Mouse (Mus musculus) embryonic facial prominence, embryonic 15.5 days (tissue): ENCODE results near the gene Mtor. TPM values are rescaled to one million over a fixed set of nuclear protein-coding genes. Genes with fewer than 3 reads are reported as not detected.

ENCODE experiments used
- ATAC-seq: fragments of 200-750 bp; cut with Nextera tagmentation; 2 replicates; pipeline ENCODE4 v1.8.0; 2017; ENCODE audit warnings: low read depth, moderate TSS enrichment; ENCODE audit not compliant: insufficient number of reproducible peaks, low FRiP score, low TSS enrichment
- H3K27ac ChIP-seq: fragments of 300-500 bp; sonication (generic); replicated peaks from 2 replicates; pipeline ENCODE4 v1.5.1; 2015; ENCODE audit warnings: mild to moderate bottlenecking, inconsistent platforms
- H3K27me3 ChIP-seq: fragments of 300-500 bp; sonication (generic); 2 replicates; pipeline ENCODE4 v1.6.1; 2015; ENCODE audit warnings: inconsistent platforms
- H3K36me3 ChIP-seq: fragments of 300-500 bp; sonication (generic); 2 replicates; pipeline ENCODE4 v1.6.1; 2015; ENCODE audit warnings: mild to moderate bottlenecking, inconsistent platforms
- H3K4me1 ChIP-seq: fragments of 300-500 bp; sonication (generic); 2 replicates; pipeline ENCODE4 v1.6.1; 2015; ENCODE audit warnings: inconsistent platforms
- H3K4me2 ChIP-seq: fragments of 300-500 bp; sonication (generic); replicated peaks from 2 replicates; pipeline ENCODE4 v1.6.1; 2015; ENCODE audit warnings: mild to moderate bottlenecking, inconsistent platforms
- H3K4me3 ChIP-seq: fragments of 300-500 bp; sonication (generic); replicated peaks from 2 replicates; pipeline ENCODE4 v1.5.1; 2015; ENCODE audit warnings: mild to moderate bottlenecking, inconsistent platforms
- H3K9ac ChIP-seq: fragments of 300-500 bp; sonication (generic); 2 replicates; pipeline ENCODE4 v1.6.1; 2015; ENCODE audit warnings: inconsistent platforms
- H3K9me3 ChIP-seq: fragments of 300-500 bp; sonication (generic); replicated peaks from 2 replicates; pipeline ENCODE4 v1.6.1; 2016; ENCODE audit warnings: inconsistent platforms
- WGBS: fragments of 180-500 bp; shearing (Covaris S2); methylation state at CpG from one replicate; pipeline ENCODE4 v1.1.7; 2015; 5-methylcytosine and 5-hydroxymethylcytosine counted together
- polyA plus RNA-seq: library from polyadenylated mRNA; unstranded; fragments of >200 nt; fragmentation: Nextera tagmentation; extraction: Ambion mirVana; gene quantifications from 2 replicates; pipeline ENCODE4 v1.2.1, GENCODE M21; 2015

Mtor gene
- polyA plus RNA-seq, 1 experiment from 2014 or later: 14.9 TPM

GRCm38 (mm10) chr4:148601871-148602270 is 153.5 kb downstream of the Mtor start:
- Histone ChIP-seq H3K4me3 (no peak overlapping the region), H3K27me3 (no peaks in the 10 kb centered on the region), H3K4me1 (no peaks in the 10 kb centered on the region; the same call in 1 of the 2 replicates), H3K9ac (no peak overlapping the region), H3K4me2 (no peak overlapping the region), H3K9me3 (no peaks in the 10 kb centered on the region), H3K27ac (no peak overlapping the region), H3K36me3 (peaks cover 26% of the 10 kb centered on the region)
- no peak for ATAC-seq
- WGBS: 78% methylated on average over 4 of the region's 4 CpGs

GRCm38 (mm10) chr4:148602357-148603120 is 154.1 kb downstream of the Mtor start, which contains the start of gene Masp2:
Gene Masp2 (plus strand): TSS chr4:148602554.
- ATAC-seq: no peak
- Histone ChIP-seq H3K9me3 (no peaks in the 10 kb centered on the region), H3K36me3 (peaks cover 20% of the 10 kb centered on the region), H3K9ac (no peak within 1 kb of the TSS), H3K27ac (no peak within 1 kb of the TSS; the same call in 1 of the 2 replicates), H3K4me3 (no peak within 1 kb of the TSS), H3K4me2 (no peak within 1 kb of the TSS), H3K27me3 (no peaks in the 10 kb centered on the region), H3K4me1 (no peaks in the 10 kb centered on the region; the same call in 1 of the 2 replicates)
- 87% methylated on average over 14 of the region's 14 CpGs for WGBS

GRCm38 (mm10) chr4:148603376-148604139 is 155.1 kb downstream of the Mtor start:
- WGBS: 66% methylated on average over 10 of the region's 10 CpGs
- peak; percentile 7; the same call in 1 of the 2 replicates for ATAC-seq

GRCm38 (mm10) chr4:148604141-148604540 is 155.7 kb downstream of the Mtor start:
- WGBS: 53% methylated on average over 7 of the region's 7 CpGs
- no peak overlapping the region for H3K4me3 ChIP-seq
- peak overlapping the region; percentile 55; the same call in 1 of the 2 replicates for H3K27ac ChIP-seq
- 0 out of 2 replicates have a peak, but pooled peaks have one; percentile 35 for ATAC-seq
- H3K27me3 ChIP-seq: no peaks in the 10 kb centered on the region
- 0 out of 2 replicates have a peak overlapping the region, but pooled peaks have one; percentile 15 for H3K4me2 ChIP-seq
- H3K36me3 ChIP-seq: peaks cover 4% of the 10 kb centered on the region; the same call in 1 of the 2 replicates
- H3K9me3 ChIP-seq: no peaks in the 10 kb centered on the region
- H3K4me1 ChIP-seq: no peaks in the 10 kb centered on the region; the same call in 1 of the 2 replicates
- no peak overlapping the region for H3K9ac ChIP-seq

More at GRCm38 (mm10) chr4:148603376-148604139, 155.1 kb downstream of the Mtor start:
- Histone ChIP-seq H3K4me3 (no peak overlapping the region), H3K4me2 (0 out of 2 replicates have a peak overlapping the region, but pooled peaks have one; percentile 15), H3K36me3 (peaks cover 10% of the 10 kb centered on the region), H3K9ac (no peak overlapping the region), H3K4me1 (no peaks in the 10 kb centered on the region; the same call in 1 of the 2 replicates), H3K27me3 (no peaks in the 10 kb centered on the region), H3K9me3 (no peaks in the 10 kb centered on the region), H3K27ac (peak overlapping the region; percentile 55; the same call in 1 of the 2 replicates)

GRCm38 (mm10) chr4:148604541-148605165 is 156.2 kb downstream of the Mtor start:
- Histone ChIP-seq H3K4me3 (no peak overlapping the region), H3K27ac (peak overlapping the region; percentile 40; the same call in 1 of the 2 replicates), H3K9ac (no peak overlapping the region), H3K4me1 (no peaks in the 10 kb centered on the region; the same call in 1 of the 2 replicates), H3K4me2 (no peak overlapping the region), H3K9me3 (no peaks in the 10 kb centered on the region), H3K27me3 (no peaks in the 10 kb centered on the region), H3K36me3 (no peaks in the 10 kb centered on the region)
- ATAC-seq: no peak
- WGBS: 71% methylated on average over 3 of the region's 3 CpGs

Other genes starting within 250 kb of the Mtor start
- gene Disp3, start 160.6 kb upstream of the Mtor start, polyA plus RNA-seq: 0.16 and 0.40 TPM in 2 replicates
- 20.5 and 21.7 TPM in 2 replicates for gene Ubiad1, start 3.8 kb upstream of the Mtor start, polyA plus RNA-seq
- 4.8 and 7.7 TPM in 2 replicates for gene Angptl7, start 51.8 kb downstream of the Mtor start, polyA plus RNA-seq
- 82.7 and 87.6 TPM in 2 replicates for gene Exosc10, start 109.8 kb downstream of the Mtor start, polyA plus RNA-seq
- 242 and 249 TPM in 2 replicates for gene Srm, start 142.9 kb downstream of the Mtor start, polyA plus RNA-seq
- 0.39 and 0.40 TPM in 2 replicates for gene Masp2, start 153.9 kb downstream of the Mtor start, polyA plus RNA-seq
- 282 and 285 TPM in 2 replicates for gene Tardbp, start 178.4 kb downstream of the Mtor start, polyA plus RNA-seq
- not detected in 2 replicates for gene Gm572, start 194.7 kb downstream of the Mtor start, polyA plus RNA-seq